21 mouse cellular contexts compared by ENCODE assay signal in the genomic region with DNA sequence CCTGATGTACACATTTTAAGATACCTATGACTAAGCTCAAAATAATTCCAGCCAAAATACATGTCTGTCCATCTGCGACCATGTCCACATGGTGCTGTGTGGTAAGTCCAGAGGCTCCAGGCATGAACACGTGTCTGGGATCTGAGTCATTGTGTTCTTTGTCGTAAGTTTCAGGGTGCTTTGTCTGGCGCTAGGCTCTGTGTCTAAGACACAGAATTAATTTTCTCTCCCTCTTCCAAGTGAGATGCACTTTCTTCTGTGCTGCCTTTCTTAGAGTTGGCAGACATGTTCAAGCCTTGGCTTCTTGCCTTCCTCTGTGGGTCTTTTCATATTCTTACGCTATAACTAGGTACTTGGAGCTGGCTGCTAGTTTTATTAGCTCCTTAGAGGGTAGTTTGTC.
DNase-seq lines count a peak whose midpoint lies in the region; ATAC-seq and TF ChIP-seq lines count a peak whose summit lies in the region.
"Had no signal": no experiment of that assay in that cellular context is flagged by ENCODE, and none has a peak within 500 bp of the region (broad histone marks: within the 10 kb centered on the region; RNA-seq: fewer than 3 reads in every experiment).

No protein-coding gene starts in this region.

- peak; percentile 10 for DNase-seq in right cerebral cortex, adult 18-20 months
- no peak for DNase-seq in right cerebral cortex, postnatal 14 days
- DNase-seq in forebrain, postnatal 0 days: peak; percentile 82
- peak; percentile 45 for DNase-seq in telencephalon, adult 2 months (ENCODE audit: low read depth, low spot score)
- no peak for DNase-seq in heart, postnatal 36 days
- DNase-seq: adrenal gland, postnatal 25 days; cerebellum, postnatal 25 days; gastrocnemius, postnatal 36 days; heart, postnatal 4 days; kidney, postnatal 14 days; liver, embryonic 13.5 days; thymus, postnatal 4 days had no signal

- intact Hi-C loops in heart, postnatal 36 days (cut with DNase I): no loop called here

- no peak overlapping the region for H3K9ac ChIP-seq in hindbrain, embryonic 16.5 days (ENCODE audit: low read depth, low read length)
- H3K9ac ChIP-seq in hindbrain, embryonic 13.5 days: no peak overlapping the region
- no peak overlapping the region for H3K9ac ChIP-seq in forebrain, postnatal 0 days
- H3K9ac ChIP-seq in neural tube, embryonic 15.5 days (replicated peaks): no peak overlapping the region
- H3K9ac ChIP-seq: heart, embryonic 12.5 days; liver, embryonic 13.5 days; neural tube, embryonic 13.5 days had no signal

- no peak for TF ChIP-seq CTCF in forebrain, postnatal 0 days (IDR thresholded peaks at IDR 0.05; ENCODE audit: low read depth)

- no peaks in the 10 kb centered on the region for H3K27me3 ChIP-seq in hindbrain, embryonic 16.5 days (replicated peaks; ENCODE audit: control insufficient read depth, insufficient read depth, low read length)
- no peaks in the 10 kb centered on the region for H3K27me3 ChIP-seq in hindbrain, embryonic 13.5 days
- no peaks in the 10 kb centered on the region for H3K27me3 ChIP-seq in forebrain, postnatal 0 days (ENCODE audit: insufficient read depth, low read length)
- H3K27me3 ChIP-seq in neural tube, embryonic 15.5 days (replicated peaks): no peaks in the 10 kb centered on the region
- H3K27me3 ChIP-seq: CH12.LX; heart, embryonic 12.5 days; liver, embryonic 13.5 days; neural tube, embryonic 13.5 days had no signal

- H3K4me3 ChIP-seq in hindbrain, embryonic 16.5 days (ENCODE audit: low read length): no peak overlapping the region
- no peak overlapping the region for H3K4me3 ChIP-seq in hindbrain, embryonic 13.5 days
- no peak overlapping the region for H3K4me3 ChIP-seq in forebrain, postnatal 0 days (ENCODE audit: low read depth, low read length)
- H3K4me3 ChIP-seq in neural tube, embryonic 15.5 days (replicated peaks): no peak overlapping the region
- H3K4me3 ChIP-seq: heart, embryonic 12.5 days; liver, embryonic 13.5 days; neural tube, embryonic 13.5 days had no signal

- ATAC-seq in hindbrain, embryonic 16.5 days: 0 out of 2 replicates have a peak, but pooled peaks have one; percentile 34
- ATAC-seq in hindbrain, embryonic 13.5 days (ENCODE audit: low FRiP score): no peak
- ATAC-seq in forebrain, postnatal 0 days: peak; percentile 92
- no peak for ATAC-seq in neural tube, embryonic 15.5 days (ENCODE audit: low FRiP score)
- ATAC-seq: activated CD4-positive, CD25-positive, alpha-beta regulatory T cell, adult 4 months; intestine, embryonic 16.5 days; midbrain, embryonic 16.5 days had no signal

- WGBS in hindbrain, embryonic 16.5 days: 60% methylated on average over 5 of the region's 5 CpGs
- 66% methylated on average over 5 of the region's 5 CpGs for WGBS in hindbrain, embryonic 13.5 days
- WGBS in forebrain, postnatal 0 days: 28% methylated on average over 5 of the region's 5 CpGs
- 51% methylated on average over 5 of the region's 5 CpGs for WGBS in neural tube, embryonic 15.5 days

- no peaks in the 10 kb centered on the region for H3K36me3 ChIP-seq in hindbrain, embryonic 16.5 days (ENCODE audit: control insufficient read depth, insufficient read depth, low read length)
- no peaks in the 10 kb centered on the region for H3K36me3 ChIP-seq in hindbrain, embryonic 13.5 days
- no peaks in the 10 kb centered on the region for H3K36me3 ChIP-seq in forebrain, postnatal 0 days (ENCODE audit: insufficient read depth)
- H3K36me3 ChIP-seq in neural tube, embryonic 15.5 days: no peaks in the 10 kb centered on the region
- H3K36me3 ChIP-seq: heart, embryonic 12.5 days; liver, embryonic 13.5 days; neural tube, embryonic 13.5 days had no signal

- no peaks in the 10 kb centered on the region for H3K4me1 ChIP-seq in hindbrain, embryonic 16.5 days (ENCODE audit: control insufficient read depth, insufficient read depth, low read depth, low read length)
- no peaks in the 10 kb centered on the region for H3K4me1 ChIP-seq in hindbrain, embryonic 13.5 days (replicated peaks)
- H3K4me1 ChIP-seq in forebrain, postnatal 0 days (ENCODE audit: insufficient read depth): no peaks in the 10 kb centered on the region
- H3K4me1 ChIP-seq in neural tube, embryonic 15.5 days: 0 out of 2 replicates have a peak, but pooled peaks cover 3% of the 10 kb centered on the region
- H3K4me1 ChIP-seq: heart, embryonic 12.5 days; liver, embryonic 13.5 days; neural tube, embryonic 13.5 days had no signal

- 0 out of 2 replicates have a peak, but pooled peaks cover 2% of the 10 kb centered on the region for H3K9me3 ChIP-seq in hindbrain, embryonic 16.5 days (ENCODE audit: control insufficient read depth, low read length)
- no peaks in the 10 kb centered on the region for H3K9me3 ChIP-seq in hindbrain, embryonic 13.5 days
- H3K9me3 ChIP-seq in forebrain, postnatal 0 days (ENCODE audit: low read length): no peaks in the 10 kb centered on the region
- H3K9me3 ChIP-seq in neural tube, embryonic 15.5 days (replicated peaks): no peaks in the 10 kb centered on the region
- H3K9me3 ChIP-seq: heart, embryonic 12.5 days; neural tube, embryonic 13.5 days had no signal

- no peak overlapping the region for H3K4me2 ChIP-seq in hindbrain, embryonic 16.5 days (ENCODE audit: low read length)
- no peak overlapping the region for H3K4me2 ChIP-seq in hindbrain, embryonic 13.5 days
- no peak overlapping the region for H3K4me2 ChIP-seq in forebrain, postnatal 0 days (ENCODE audit: low read depth)
- H3K4me2 ChIP-seq in neural tube, embryonic 15.5 days: no peak overlapping the region
- H3K4me2 ChIP-seq: heart, embryonic 12.5 days; liver, embryonic 13.5 days; neural tube, embryonic 13.5 days had no signal

- no peak overlapping the region for H3K27ac ChIP-seq in hindbrain, embryonic 16.5 days (ENCODE audit: low read depth, low read length)
- no peak overlapping the region for H3K27ac ChIP-seq in hindbrain, embryonic 13.5 days
- peak overlapping the region; percentile 57 for H3K27ac ChIP-seq in forebrain, postnatal 0 days (ENCODE audit: low read depth, low read length)
- H3K27ac ChIP-seq in neural tube, embryonic 15.5 days (replicated peaks): no peak overlapping the region
- H3K27ac ChIP-seq: liver, embryonic 13.5 days; neural tube, embryonic 13.5 days had no signal

Comparison
In these comparisons a context has a peak if more than half of its experiments do, and no peak if none do; other contexts are left out.
1. ATAC-seq: peak in hindbrain, embryonic 16.5 days (single experiment) and forebrain, postnatal 0 days (single experiment); none in hindbrain, embryonic 13.5 days (single experiment) and neural tube, embryonic 15.5 days (single experiment).
2. DNase-seq: peak in right cerebral cortex, adult 18-20 months (single experiment), forebrain, postnatal 0 days (single experiment) and telencephalon, adult 2 months (single experiment); none in right cerebral cortex, postnatal 14 days (single experiment) and heart, postnatal 36 days (0 of 2).